Mouse (Mus musculus) thymus, postnatal 4 days (tissue): ENCODE data around the gene Dlg2.
"Not testable (repeated sequence)": the region's sequence is repeated elsewhere in the genome, so short reads cannot be mapped to it uniquely, and the experiment has no call there.

Source experiments
- DNase-seq: peaks from one replicate; pipeline ENCODE4 v3.0.0; 2021

Dlg2 gene

GRCm38 (mm10) chr7:90843345-90844293, 367.1 kb downstream of the Dlg2 start:
- DNase-seq, result no peak

- DNase-seq, result not testable (repeated sequence)
These were observed 400.3 kb downstream of the Dlg2 start for GRCm38 (mm10) chr7:90876796-90877195.

DNA sequence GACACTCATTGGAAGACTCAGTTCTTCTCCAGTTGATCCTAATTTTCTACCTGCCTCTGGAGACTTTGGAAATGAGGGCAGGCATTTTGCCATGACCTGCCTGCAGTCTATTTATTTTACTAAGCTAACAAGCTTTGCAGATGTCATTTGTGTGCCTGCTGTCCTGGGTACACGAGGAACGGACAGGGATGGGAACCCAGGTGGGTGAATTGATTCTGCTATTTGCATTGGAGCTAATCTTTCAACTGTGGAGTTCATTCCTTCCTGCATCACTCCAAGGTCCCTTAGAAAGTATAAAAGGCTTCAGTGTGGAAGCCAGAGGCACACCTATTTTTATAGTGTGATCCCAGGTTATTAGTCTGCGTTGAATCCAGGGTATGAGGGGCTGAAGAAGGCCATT, 406.3 kb downstream of the Dlg2 start:
- no peak for DNase-seq

DNA sequence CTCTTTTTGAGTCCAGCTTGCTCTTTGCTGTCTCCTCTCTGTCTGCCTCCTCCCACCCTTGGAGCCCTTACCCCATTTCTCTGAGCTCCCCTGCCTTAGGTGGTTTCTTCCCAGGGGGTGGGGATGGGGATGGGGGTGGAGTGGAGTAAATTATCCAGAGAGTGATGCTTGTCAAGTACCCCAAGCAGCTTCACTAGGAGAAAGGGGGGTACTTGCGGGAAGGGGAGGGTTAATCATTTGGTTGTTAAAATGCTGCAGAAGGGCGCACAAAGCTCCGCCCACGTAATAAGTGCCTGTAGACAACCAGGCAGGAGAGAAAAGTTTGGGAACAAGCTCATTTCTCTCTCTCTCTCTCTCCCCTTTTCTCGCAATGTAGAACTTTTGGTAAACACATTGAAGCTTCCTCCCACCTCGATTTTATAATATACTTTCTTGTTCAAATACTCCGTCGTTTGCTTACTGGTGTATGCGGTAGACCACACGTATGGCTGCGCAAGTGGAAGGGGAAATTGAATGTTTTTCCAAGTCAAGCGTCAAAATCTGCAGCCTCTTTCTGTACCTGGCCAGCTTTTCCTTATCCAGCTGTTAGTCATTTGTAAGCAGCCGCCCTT, 410.0 kb downstream of the Dlg2 start:
- DNase-seq, result no peak

DNA sequence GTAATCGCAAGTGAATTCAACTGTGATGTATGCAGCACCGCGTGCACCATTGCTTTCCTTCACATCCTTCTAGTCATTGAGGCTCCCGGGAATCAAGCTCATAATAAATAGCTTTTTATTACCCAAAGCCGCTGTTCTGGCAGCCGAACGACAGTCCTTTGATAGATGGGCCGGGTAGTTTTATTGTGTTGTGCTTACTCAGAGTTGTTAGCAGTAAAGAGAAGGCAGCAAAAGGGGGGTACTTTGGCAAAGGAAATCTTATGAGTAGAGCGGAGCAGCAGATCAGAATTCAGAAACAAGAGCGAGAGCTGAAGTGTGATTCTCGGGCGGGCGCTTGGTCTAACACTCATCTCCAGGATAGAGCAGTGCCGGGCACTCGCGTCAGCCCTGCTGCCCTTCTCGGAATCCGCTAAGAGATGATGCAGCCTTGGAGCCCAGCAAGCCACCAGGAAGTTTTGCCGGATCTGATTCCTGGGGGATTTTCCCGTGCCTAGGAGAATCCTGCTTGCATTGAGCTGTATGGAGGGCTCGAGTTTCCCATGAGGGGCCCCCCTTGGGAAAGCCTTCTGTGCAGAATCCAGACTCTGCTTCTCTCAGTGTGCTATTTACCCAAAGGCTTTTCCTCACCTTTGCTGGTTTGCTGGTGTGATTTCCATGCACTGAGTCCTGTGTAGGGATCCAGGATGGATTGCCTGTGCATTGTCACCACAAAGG, 410.7 kb downstream of the Dlg2 start:
- DNase-seq, result no peak

GRCm38 (mm10) chr7:90927441-90927840, 451.0 kb downstream of the Dlg2 start:
- no peak for DNase-seq

DNA sequence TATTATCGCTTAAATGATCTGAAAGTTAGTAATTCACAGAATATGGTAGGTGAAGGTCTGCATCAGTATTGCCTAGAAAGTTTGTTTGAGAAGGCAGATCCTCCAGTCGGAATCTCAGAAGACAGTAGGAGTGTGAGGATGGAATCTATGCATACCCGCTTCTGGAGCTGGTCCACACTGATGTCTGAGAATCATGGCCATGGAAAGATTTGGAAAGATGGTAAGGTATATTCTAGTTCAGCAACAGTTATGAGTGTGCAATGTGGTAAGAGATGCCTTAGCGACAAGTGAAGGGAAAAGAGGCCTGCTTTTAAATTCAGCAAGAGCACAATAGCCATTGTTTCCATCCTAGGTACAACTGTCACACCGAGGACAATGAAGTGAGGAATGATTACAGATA, 464.3 kb downstream of the Dlg2 start:
- no peak for DNase-seq

DNA sequence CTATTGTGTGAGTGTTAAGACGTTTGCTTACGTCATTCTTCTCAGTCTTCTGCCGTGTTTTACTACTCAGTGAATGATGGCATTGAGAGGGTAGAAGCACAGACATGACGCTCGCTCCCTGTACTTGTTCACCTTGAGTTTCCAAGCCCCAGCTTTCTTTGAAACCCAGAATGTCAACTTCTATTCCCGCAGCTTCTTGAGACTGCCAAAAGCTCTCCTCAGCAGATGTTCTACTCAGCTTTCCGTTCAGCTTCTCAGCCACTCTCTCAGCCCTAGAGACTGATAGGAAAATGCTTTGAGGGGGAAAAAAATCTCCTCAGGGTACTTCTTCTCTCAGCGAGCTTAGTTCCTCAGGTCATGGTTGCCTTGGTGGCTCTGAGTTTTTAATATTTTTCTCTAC, 470.6 kb downstream of the Dlg2 start:
- no peak for DNase-seq

GRCm38 (mm10) chr7:90949212-90949611, 472.7 kb downstream of the Dlg2 start:
- no peak for DNase-seq

DNA sequence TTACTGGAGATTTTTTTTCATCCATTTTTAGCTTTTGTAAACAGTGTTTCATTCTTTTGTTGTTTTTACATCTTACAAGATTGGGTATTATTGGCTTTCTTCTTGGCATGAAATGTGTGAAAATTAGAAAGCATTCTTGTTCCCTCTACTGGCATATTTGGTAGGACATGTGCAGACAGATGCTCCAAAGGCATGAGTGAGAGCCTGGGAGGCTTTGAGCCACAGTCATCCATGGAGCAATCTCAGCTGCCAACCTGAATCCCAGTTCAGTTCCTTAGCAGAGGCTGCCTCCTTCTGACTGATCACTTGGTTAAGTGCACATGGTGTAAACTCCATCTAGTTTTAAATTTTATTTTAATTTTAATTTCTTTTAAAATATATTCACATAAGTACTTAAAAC, 500.8 kb downstream of the Dlg2 start:
- no peak for DNase-seq

DNA sequence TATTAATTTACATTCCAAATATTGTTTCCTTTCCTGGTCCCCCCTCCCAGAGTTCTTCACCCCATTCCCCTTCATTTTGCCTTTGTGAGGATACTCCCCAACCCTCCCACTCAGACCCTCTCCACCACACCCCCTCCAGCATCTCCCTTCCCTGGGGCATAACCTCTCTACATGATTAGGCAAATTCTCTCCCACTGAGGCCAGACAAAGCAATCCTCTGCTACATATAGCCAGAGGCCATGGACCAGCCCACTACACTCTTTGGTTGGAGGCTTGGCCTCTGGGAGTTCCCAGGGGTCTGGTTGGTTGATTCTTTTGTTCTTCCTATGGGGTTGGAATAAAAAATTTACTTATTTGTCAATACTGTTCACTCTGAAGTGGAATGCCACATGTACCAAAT, 505.6 kb downstream of the Dlg2 start:
- DNase-seq, result no peak

- no peak for DNase-seq
These were observed 534.2 kb downstream of the Dlg2 start for GRCm38 (mm10) chr7:91010655-91011054.

DNA sequence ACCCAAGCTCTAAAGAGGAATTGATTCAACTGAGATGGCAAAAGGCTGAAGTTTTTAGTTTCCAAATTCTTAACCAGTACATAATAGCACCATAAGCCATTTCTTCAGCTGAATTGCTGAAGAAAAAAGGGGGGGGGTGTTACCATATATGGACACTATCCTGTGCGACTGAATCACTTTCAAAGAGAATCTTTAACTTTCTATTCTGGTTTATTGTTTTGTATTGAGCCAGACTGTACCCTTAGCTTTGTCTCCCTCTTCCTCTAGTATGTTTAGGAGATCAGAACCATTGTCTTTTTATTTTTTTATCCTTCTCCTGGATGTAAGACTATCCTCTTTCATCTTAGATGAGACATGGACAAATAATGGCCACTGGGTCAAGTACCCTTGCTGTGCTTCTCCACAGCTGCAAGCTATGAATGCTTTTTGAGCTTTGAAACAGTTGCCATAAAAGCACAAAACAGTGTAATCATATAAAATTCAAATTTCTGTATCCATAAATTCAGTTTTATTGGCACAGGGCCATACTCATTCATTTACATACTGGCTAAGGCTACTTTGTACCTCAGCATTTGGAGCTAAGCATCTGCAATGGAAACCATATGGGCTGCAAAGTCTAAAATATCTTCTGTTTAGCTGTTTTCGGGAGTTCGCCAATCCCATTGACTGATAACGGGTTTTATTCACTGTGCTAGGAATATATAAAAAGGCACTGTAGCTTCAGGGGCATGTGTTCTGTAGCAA, 568.7 kb downstream of the Dlg2 start:
- DNase-seq, result no peak

DNA sequence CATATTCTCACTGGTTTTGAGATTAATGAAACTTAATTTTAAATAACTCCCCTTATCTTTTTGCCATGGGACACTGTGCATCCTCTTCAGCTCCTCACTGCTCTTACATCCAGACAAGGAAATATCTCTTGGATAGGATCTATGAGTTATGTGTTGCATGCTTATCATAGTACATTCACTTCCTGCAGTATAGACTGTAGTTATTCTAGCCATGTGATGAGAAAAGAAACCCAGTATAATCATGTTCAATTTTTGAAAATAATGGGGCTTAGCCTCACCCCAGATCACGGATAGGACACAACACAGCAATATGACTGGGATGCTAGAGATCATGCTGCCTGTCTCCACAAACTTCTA, 569.2 kb downstream of the Dlg2 start:
- no peak for DNase-seq

DNA sequence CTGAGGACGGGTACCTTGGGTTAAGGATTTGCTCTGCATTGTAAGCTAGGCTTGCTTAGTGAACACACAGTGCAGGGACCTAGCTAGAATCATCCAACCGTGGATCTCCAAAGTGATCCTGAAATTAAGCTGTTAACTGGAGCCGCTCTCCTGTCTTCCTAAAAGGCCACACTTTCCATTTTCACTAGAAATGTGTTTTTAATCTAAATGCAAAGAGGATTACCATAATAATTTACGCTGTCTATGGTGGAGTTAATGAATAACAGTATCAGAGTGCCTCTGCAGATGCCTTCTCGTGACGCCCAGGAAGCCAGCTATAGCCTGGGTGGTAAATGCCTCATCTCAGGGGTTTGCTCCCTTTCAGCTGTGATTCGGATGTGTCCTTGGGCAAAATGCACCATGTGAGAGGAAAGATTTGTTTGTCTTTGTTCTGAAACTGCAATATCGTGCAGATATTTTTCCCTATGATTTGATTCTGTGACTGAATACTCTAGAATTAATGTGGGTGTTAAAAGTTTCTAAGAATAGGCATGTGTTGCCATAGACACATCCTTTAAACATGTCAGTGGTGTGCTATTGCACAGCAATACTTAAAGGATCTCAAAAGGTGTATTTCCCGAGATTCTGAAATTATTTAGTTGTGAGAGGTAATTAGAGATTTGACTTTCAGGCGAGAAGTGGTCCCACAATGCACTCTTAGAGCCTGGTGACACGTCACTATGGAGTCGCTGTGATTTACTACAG, 587.0 kb downstream of the Dlg2 start:
- DNase-seq, result no peak

DNA sequence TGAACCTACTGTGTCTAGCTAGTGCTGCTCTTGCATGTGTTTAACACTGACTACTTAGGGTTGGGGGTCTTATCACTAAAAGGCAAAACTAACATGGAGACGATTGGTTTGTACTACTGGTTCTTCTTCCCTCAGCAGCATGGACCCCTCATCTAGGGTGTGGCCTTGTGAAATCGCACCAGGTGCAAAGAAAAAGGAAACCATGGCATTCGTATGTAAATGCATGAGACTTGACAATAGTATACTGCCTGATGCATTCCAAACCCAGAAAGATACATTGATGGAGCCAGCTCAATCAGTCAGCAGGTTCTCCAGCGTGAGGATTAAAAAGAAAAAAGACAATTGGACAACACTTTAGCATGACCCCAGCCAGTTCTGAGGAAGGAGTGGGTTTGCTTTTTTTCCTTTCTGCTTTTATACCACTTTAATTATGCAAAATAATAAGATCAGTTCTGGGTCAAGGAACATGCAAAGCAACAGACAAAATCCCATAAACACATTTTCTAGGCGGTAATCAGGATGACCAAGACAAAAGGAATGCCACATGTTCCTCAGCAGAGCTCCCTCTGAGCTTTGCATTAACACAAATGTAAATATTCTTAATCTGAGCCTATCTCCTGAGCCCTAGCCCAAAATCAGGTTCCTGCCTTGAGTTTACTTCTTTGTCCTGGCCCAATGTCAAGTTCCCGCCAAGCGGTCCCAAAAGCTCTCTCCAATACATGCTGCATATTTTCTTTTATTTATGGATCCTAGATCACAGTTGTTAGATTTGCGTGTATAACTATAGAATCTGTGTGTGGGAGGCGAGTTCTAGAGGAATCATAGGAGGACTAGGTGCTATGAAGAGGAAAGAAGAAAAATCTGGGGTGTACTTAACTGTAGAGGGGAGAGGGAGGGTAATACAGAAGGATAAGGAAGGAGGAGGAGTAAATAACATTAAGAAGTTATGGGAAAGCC, 595.6 kb downstream of the Dlg2 start:
- no peak for DNase-seq

DNA sequence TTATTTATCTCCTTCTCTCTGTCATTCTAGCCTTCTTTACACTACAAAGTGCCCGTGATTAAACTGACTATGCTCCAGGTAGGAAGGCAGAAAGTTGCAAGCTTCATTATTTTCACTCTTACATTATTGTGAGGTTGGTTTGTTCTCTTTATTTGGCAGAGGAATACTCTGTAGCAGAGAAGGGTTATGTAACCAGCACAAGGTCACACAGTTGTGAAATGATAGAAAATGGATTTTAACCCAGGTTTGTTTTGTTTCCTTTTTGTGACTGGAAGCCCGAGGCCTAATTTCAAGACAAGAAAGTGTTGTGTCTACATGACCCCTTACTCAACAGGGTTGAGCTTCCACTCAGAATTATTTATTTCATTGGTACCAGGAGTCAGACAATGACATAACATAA, 609.6 kb downstream of the Dlg2 start:
- no peak for DNase-seq

DNA sequence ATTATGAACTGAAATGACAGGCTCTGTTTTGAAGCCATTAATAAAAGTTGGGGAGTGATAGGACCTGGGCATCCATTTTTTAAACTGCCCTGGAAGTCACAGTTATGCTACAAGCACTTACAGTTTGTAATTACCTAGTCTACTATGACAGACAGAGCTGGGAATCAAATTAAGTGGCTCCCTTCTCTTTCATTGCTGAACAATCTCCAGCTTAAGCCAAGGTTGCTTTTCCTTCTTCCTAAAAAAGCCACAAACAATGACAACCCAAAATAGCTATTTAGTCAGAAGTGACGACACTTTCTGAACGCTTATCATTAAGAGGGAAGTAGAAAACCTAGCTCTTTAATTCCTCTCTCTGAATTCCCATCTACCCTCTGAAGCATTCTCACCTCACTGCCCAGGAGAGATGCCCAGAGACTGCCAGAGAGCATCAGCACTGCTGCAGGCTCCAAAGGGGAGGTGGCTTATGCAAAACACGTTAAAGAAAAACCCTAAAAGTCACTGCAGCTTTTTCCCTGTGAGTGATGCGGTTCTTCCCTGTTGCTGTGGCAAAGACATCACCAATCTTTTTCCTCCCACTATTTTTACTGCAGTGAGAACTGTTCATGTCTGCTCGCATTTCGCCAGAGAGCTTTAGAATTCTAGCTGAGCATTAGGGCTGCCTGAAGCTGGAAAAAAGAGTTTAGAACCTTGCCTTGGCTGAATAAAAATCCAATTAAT, 612.9 kb downstream of the Dlg2 start:
- no peak for DNase-seq

DNA sequence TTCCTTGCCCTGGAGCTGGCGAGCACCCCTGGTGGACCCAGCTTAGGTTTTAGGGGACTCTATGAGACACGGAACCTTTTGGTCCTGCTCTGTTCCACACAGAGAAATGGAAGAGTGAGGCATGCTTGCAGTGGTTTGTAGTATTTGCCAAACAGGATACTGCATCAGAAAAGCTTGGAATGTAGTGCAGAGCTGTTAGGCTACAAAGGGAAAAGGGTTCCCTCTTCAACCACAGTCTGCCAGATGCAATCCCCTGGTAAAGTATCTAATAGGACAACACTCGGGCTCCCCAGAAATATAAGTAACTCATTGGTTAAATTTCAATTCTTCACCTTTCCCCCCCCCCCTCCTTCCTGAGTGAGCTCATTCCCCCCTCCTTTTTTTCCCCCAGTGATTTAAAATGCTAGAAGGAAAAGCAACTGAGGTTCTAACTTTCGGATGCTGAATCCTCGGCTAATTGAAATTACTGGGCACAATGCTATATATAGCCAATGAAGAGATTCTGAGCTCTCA, 613.9 kb downstream of the Dlg2 start:
- DNase-seq, result no peak
